Mouse (Mus musculus) telencephalon, adult 2 months (tissue): ENCODE measurements at regions not wholly inside any gene's neighbourhood (a gene's known extent, or its start where the extent isn't known, plus 50 kb on each side); places are given as distances from the start of the nearest gene placed in this dataset.

ENCODE experiments used
- DNase-seq: peaks from one replicate; pipeline ENCODE4 v3.0.0-alpha.2; 2011; ENCODE audit warnings: low read depth, low spot score

DNA sequence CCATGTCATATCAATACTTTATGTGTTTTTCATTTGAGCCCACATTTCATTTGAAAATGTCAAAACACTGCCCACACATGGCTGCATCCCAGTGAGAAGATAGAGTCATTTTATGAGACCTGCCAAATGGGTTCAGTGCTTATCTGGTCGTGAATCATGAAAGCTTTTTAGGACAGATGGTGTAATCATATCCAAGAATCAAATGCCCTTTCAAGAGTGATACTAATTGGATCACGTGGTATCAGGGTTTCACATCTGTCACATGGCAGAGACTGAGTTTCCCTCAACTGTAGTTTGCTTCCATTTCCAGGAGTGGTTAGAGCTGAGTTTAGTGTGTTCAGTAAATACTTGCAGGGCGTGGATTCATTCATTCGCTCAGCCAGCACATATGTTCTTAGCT, 87.2 kb upstream of the Agbl1 start:
- no peak for DNase-seq

DNA sequence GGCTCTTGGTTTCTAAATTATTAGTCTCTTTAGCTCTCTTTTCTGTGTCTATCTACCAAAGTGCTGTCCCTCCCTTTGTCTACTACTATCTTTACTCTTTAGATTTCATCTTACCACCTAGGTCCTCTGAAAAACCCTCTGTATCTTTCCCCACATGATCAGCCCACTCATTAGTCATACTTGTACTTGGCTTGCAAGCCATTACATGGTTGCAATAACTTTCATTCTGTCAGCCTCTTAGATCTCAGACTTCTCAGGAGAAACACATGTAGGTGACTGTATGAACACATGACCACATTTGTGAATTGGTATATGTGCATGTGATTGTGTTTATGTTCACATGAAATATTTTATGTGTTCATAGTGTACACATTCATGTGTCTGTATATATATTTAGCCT, 83.3 kb upstream of the Agbl1 start:
- DNase-seq = no peak

DNA sequence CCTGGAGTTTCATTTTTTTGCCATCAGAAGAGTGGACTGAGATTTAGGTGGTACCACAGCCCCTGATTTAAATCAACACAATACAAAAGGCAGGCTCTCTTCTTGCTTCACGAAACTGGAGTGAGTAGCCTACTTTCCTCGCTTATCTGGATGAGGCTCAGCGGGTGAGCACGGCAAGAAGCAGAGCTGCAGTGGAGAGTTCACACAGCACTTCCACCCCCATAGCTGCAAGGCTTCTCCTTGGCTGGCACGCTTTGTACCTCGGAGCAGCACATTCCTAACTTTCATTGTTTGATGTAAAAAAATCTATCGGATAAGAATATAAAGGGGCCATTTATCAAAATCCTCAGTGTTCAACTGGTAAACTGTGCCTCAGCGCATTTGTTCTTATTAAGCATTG, 72.8 kb upstream of the Agbl1 start:
- DNase-seq = no peak

DNA sequence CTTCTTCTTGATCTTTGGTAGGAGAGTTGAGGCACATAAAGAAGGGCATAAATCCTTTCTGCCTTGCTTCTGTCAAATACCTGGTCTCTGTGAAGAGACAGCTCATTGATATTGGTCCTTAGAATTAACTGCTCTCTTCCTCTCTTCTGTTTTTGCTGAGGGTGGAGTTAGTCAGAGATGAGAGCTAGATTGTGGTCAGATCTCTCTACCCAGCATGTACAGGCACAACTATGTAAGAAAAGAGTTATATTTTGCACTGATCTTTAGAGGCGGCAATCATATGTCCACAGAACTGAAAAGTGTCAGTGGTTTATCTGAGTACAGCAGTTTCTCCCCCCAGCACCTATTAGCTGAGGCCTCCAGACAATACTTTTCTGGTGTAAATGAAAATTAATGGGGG, 65.5 kb upstream of the Agbl1 start:
- no peak for DNase-seq

DNA sequence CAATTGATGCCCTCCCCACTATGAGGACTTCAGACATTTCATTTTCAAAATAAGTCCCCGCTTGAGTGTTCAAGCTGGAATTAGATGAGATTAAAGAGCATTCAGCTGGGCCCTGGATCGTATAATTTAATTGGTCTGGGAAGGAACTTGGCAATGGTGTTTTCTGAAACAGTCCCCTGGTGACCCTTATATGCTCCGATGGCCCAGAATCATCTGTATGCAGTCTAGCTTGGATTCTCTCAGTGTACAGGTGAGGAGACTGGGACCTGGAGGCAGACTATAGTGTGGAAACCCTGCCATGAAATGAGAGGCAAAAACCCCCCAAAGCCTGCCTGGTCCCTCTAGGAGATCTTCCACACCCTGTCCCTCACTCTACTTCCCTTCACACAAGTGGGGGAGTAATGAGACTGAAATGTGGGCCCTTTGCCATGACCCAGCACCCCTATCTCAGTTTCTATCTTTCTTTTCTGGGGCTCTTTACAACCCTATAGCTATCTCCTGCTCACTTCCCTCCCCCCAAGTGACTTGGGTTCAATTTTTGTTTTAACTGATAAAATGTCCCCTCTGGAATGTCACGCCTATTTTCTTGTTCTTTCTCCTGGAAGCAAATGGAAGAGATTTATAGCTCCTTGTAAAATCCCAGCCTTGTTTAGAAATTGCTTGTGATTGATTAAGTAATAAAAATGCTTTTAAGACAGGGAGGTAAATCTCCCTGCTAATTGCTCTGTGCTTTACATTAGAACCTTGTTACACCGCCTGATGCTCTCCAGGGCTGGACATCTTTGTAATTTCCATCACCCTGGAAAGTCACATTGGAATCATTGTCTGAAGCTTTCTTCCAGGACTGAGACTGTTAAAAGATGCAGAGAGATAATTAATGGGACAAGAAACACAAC, 64.7 kb upstream of the Agbl1 start:
- DNase-seq = no peak

DNA sequence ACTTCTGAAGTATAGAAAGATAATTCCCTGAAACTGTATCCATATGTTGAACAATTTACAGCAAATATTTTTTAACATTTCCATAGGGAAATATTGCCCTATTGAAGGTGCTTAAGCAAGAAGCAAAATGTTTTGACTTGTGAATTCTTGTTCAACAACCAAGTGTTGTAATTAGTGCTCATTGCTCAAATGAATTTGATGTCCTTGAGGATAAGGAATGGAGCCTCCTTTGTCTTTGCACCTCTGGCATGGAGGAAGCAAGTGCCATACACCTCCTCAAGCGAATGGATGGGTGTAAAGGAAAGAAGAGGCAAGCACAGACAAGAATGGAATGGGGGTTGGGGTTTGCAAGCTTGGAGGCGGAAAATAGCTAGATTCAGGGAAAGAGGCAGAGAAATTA, 59.2 kb upstream of the Agbl1 start:
- DNase-seq = no peak

DNA sequence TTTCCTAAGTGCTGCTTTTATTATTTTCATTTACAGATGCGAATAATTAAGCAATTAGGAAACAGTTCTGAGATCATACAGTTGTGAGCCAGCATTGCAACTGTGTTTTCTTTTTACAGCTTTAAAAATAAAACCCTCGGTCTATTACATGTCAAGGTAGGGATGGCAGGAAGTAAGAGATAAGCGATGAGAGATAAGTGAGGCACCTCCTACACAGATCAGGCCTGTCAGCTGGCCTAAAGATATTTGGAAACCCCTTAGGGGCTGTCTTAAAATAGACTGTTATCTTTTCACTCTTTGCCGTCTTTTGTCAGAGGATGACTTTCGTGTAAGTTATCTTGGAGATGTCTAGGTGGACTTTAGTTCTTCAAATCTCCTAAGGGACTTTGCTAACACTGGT, 53.5 kb upstream of the Agbl1 start:
- DNase-seq = no peak

DNA sequence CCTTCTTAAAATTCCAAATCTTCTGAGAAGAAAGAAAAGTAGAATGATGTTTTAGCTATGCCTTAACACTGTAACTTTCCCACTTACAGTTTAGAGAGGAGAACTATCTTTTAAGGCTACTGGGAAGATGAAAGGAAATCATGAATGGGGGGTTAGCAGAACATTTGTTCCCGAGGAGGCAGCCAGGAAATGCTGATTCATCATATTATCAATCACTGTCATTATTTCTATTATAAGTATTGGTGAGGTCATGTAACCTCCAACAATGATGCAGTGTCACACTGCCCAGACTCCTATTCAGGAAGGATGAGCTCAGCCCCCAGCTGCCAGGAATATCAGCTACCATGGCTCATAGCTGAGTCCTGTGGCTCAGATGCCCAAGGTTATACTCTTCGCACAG, 52.3 kb upstream of the Agbl1 start:
- no peak for DNase-seq
